Mouse (Mus musculus) stomach, adult 2 months (tissue): ENCODE data around the gene Nt5c3b. TPM values are rescaled to one million over a fixed set of nuclear protein-coding genes. Genes with fewer than 3 reads are reported as not detected.

Experiments used
- polyA plus RNA-seq: library from polyadenylated mRNA; depleted of rRNA; stranded (reverse); fragments of >200 nt; gene quantifications from 2 replicates; pipeline ENCODE4 v1.2.3, GENCODE M21; 2012; rRNA removed

The Nt5c3b gene
- polyA plus RNA-seq = 11.5 and 11.8 TPM in 2 replicates

DNA sequence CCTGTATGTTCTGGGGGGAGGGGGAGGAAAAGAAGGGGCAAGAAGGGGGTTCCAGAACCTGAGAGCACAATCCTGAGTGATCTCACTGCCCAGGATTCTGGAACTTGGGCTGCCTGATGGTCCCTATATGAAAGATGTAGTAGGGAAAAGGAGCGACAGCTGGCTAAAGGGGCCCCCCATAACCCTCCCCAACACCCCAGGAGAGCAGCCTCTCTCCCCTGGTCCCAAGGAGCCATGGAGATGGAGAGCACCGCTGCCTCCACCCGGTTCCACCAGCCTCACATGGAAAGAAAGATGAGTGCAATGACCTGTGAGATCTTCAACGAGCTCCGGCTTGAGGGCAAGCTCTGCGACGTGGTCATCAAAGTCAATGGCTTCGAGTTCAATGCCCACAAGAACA is at the start of gene Nt5c3b, which contains the start of gene Klhl10:
TSS of gene Nt5c3b (minus strand) at position 12 of the 400 bp plus-strand sequence.
TSS of gene Klhl10 (plus strand) at position 121 of the 400 bp plus-strand sequence.

DNA sequence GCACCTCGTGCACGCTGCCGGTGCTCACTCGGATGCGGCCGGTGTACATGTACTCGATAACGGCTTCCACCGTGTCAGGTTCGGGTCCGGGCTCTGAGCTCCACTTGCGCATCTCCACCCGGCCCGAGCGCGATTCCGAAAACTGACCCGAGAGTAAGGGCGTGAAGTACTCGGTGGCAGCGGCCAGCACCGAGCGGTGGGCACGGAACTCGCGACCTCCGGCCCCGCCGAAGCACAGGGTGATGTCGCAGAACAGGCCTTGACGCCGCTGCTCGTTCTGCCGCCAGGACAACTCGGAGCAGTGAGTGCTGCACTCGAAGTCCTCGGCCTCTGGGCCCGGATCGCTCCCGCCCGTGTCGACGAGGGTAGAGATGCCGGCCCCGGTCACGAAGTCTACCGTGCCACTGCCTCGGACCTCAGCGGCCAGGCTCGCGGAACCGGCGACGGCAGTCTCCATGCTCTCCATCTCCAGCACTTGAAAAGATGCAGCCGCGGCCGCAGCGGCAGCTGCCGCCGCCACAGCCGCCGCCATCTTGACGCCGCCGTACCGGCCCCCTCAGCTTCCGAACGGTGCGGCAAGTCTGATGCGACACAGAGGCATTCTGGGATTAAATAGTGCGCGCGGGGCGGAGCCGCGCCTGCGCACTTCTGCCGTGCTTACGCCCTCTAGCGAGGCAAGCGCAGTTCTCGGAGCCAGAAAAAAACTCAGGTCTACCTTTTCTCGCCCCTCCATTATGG is 30.8 kb upstream of the Nt5c3b start, which contains the start of gene Klhl11:
TSS of gene Klhl11 (minus strand) at position 545 of the 738 bp plus-strand sequence.

DNA sequence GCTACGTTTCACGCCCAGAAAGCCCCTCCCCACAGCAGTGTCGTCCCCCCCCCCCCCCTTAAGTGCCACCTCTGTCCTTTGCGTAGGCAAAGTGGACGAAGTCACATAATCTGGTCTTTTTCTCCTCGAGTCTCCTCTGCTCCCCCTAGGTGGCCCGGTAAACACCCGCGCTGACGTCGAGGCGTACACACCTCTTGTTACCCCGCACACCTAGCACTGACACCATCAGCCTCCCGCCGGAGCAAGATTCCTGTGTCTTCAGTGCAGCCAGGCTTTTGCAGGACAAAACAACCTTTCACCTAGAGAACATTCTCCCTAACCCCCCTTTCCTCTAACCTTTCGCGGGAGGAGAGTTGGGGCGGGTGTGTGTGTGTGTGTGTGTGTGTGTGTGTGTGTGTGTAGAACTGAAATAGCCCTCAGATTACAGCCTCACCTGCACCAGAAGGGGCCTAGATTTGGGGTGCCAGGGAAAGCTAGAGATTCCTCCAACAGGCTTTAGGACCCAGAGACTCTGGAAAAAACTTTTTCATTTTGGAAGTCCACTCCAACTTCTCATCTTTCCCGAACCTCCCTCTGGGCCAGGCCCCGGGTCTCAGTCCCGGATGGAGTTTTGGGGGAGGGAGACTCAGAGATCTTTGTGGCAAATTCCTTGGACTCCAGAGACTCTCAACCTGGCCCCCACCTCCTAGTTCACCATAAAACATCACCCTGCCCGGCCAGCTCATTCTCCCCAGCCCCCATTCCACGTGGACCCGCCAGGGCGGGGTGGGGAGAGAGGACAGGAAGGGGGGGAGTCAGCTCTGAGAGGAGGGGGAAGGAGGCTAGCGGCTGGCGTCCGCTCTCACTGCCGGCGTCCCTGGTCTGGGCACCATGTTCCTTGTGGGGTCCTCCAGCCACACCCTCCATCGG is 26.4 kb downstream of the Nt5c3b start, which contains the start of gene Fkbp10:
TSS of gene Fkbp10 (plus strand) at position 784 of the 909 bp plus-strand sequence.

DNA sequence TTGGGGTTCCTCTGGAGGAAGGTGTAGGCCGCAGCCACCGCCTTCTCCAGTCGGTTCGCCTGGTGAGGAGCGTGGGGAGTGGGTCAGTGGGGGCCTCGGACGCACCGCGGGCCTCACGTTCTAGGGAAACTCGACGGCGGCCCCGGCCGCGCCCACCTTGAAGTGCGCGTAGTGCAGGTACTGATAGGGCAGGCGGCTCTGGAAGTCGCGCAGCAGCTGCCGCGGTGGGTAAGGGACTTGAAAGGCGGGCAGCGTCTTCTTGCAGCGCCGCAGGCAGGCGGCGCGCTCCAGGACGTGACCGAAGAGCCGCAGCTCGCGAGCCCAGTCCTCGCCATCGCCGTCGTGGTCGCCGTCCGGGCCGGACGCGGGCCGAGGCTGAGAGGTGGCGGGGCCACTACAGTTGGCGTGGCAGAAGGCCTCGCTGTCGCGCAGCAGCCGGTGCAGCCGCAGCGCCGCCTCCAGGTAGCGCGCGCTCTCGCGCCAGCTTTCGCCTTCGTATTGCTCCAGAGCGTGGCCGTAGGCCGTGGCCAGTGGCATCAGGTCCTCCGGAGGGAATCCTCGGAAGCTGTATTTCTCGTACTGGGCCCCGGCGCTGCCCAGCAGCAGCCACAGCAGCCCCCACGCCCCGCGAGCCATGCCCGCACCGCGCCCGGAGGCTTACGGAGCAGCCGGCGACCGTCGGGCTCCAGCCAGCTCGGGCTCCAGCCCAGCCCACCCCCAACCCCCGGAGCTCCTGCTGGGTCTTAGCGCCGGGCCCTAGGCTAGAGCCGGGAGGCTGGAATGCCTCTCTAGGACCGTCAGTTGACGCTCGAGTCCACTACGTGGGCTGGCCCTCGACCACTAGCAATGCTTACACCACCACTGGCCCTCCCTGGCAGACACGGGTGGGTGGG is 27.3 kb downstream of the Nt5c3b start, which contains the start of gene P3h4:
TSS of gene P3h4 (minus strand) at position 816 of the 893 bp plus-strand sequence.

DNA sequence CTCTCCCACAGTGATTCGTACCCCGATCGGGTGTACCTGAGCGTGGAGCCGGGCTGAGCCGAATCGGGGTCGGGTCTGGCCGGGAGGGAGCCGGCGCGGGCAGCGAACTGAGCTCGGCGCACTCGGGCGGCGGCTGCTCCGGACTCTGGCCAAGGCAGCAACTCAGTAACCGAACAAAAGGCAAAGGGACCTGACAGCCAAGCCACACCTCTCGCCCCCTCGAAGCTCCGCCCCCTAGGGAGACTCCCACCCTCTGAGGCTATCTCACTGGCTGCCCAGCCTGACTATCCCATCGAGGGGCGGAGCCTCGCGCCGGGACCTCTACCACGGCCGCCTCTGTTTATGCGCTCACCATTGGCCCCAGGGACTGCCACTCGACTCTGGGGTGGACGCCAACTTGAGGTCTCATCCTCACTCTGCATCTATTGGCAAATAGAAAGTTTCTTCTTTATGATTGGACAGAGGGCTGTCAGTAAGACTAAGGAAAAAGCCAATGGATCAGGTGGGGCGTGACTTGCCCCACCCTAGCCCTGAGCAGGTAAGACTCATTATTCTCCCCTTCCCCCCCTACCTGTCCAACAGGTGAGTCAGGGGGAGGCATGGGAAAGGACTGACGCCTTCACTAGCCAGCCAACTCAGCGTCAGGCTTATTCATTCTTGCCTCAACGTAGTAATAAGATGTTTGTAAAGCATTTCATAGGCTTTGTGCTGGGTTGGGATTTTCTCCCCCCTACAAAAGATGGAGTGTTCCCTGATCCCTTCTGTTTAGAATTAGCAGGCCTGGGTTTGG is 43.8 kb downstream of the Nt5c3b start, which contains the start of gene Jup:
TSS of gene Jup (minus strand) at position 164 of the 790 bp plus-strand sequence.

Other genes with a start within 250 kb of the Nt5c3b start
- gene Krt9, start 248.6 kb downstream of the Nt5c3b start, polyA plus RNA-seq = not detected in 2 replicates
- gene Krt14, start 234.3 kb downstream of the Nt5c3b start, polyA plus RNA-seq = 147 and 161 TPM in 2 replicates
- 5.1 and 6.5 TPM in 2 replicates for gene Krt16, start 192.9 kb downstream of the Nt5c3b start, polyA plus RNA-seq
- 20.4 and 26.8 TPM in 2 replicates for gene Krt17, start 180.8 kb downstream of the Nt5c3b start, polyA plus RNA-seq
- gene Krt42, start 171.9 kb downstream of the Nt5c3b start, polyA plus RNA-seq = 0.11 and 0.31 TPM in 2 replicates
- 59.7 and 89.2 TPM in 2 replicates for gene Eif1, start 121.9 kb downstream of the Nt5c3b start, polyA plus RNA-seq
- gene Gast, start 107.4 kb downstream of the Nt5c3b start, polyA plus RNA-seq = 1,071 and 1,807 TPM in 2 replicates
- 3.8 and 4.4 TPM in 2 replicates for gene Hap1, start 85.7 kb downstream of the Nt5c3b start, polyA plus RNA-seq
- 512 and 547 TPM in 2 replicates for gene Jup, start 44.0 kb downstream of the Nt5c3b start, polyA plus RNA-seq
- gene P3h4, start 27.0 kb downstream of the Nt5c3b start, polyA plus RNA-seq = 39.0 and 53.0 TPM in 2 replicates
- 18.7 and 21.9 TPM in 2 replicates for gene Fkbp10, start 26.1 kb downstream of the Nt5c3b start, polyA plus RNA-seq
- gene Klhl10, start 109 bp upstream of the Nt5c3b start, polyA plus RNA-seq = 0.03 TPM in 1 of 2 replicates, not detected in the other
- gene Klhl11, start 30.9 kb upstream of the Nt5c3b start, polyA plus RNA-seq = 0.87 and 1.6 TPM in 2 replicates
- gene Acly, start 86.2 kb upstream of the Nt5c3b start, polyA plus RNA-seq = 17.6 and 20.0 TPM in 2 replicates
- gene Ttc25, start 103.8 kb upstream of the Nt5c3b start, polyA plus RNA-seq = 0.19 and 0.40 TPM in 2 replicates
- 9.3 and 11.7 TPM in 2 replicates for gene Cnp, start 133.1 kb upstream of the Nt5c3b start, polyA plus RNA-seq
- 45.0 and 47.0 TPM in 2 replicates for gene Nkiras2, start 177.4 kb upstream of the Nt5c3b start, polyA plus RNA-seq
- 3.6 and 5.6 TPM in 2 replicates for gene Dnajc7, start 178.4 kb upstream of the Nt5c3b start, polyA plus RNA-seq